Mouse (Mus musculus) heart, postnatal 25 days (tissue): ENCODE measurements around the gene Traf7. TPM values are rescaled to one million over a fixed set of nuclear protein-coding genes. Genes with fewer than 3 reads are reported as not detected.

Experiments used
- DNase-seq: peaks from one replicate; pipeline ENCODE4 v3.0.0; 2022; ENCODE audit warnings: low spot score
- intact Hi-C: fragments of 180-260 bp; cut with DNase I; formaldehyde crosslinking; loops from one replicate; pipeline ENCODE4 v1.15.1; 2025
- total RNA-seq, 2 experiments: library from RNA; stranded (reverse); gene quantifications; 2 replicates each; pipeline ENCODE4 v1.2.3; 2021

Traf7 gene
- total RNA-seq, 2 experiments from 2014 or later: 43.6 to 54.1 TPM

DNA sequence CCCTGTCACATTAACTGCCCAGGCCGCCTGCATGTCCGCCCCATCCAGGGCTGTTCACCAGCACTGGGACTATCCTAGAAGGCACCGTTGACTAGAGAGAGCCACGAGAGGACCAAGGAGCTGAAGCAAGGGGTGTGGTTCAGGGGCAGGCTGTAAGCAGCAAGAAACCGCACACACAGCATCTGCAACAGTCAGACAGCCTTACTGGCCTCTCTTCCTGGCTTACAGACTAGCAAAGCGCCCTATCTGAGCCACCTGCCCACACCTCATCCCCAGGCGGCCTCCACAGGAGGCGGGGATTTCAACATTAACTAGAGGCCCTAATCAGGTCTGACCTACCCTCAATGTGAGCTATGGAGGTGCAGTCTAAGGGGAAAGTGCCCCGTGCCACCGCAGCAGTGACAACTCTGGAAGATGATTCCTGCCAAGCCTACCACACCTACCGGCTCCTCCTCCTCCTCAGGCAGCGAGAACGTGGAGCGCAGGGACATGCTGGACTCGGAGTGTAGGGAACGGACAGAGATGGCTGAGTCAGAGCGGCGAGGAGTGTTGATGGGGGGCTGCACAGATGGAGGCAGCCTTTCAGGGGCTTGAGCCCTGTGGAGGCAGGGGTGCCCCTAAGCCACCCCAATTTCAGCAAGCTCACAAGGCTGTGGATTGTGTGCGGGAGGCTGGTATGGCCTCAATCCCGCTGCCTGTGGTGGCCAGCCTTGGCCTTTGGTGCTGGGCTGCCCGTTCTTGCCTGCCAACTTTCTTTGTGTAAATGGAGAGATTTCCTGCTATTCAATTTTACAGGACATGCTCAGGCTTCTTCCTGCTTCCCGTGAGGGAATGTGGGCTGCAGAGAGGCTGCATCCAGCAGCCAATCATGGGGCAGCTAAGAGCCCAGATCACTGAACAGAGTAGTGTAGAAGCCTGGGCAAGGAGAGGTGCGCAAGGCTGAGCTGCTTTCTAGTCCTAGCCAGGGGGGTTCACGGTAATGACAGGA is 13.2 kb downstream of the Traf7 start:
- peak; percentile 30 for DNase-seq
- intact Hi-C loops: loop anchor here (5.0 kb wide), 1 partner anchor 37 kb away; the partner anchor contains the start of gene Mlst8

DNA sequence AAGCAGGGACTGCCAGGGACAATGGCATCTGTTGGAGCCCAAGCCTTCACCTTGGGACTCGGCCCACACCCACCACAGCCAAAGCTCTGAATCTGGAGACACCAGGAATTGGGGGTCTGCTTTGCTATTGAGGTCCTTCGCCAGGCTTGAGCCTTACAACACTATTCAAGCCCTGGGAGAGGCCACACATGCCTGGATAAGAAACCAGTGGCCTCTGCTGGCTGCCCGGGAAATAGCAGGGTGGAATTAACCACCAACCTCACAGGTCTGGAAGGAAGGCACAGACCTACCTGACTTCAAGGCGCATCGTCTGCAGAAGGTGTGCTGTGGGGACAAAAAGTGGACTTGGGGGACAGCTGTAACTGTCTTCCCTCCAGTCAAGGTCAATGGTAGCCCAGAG is 14.1 kb downstream of the Traf7 start:
- DNase-seq: no peak
- intact Hi-C loops: loop anchor here (2.0 to 5.0 kb wide), 2 partner anchors 19 to 36 kb away; partner anchors contain the start of gene Mlst8

DNA sequence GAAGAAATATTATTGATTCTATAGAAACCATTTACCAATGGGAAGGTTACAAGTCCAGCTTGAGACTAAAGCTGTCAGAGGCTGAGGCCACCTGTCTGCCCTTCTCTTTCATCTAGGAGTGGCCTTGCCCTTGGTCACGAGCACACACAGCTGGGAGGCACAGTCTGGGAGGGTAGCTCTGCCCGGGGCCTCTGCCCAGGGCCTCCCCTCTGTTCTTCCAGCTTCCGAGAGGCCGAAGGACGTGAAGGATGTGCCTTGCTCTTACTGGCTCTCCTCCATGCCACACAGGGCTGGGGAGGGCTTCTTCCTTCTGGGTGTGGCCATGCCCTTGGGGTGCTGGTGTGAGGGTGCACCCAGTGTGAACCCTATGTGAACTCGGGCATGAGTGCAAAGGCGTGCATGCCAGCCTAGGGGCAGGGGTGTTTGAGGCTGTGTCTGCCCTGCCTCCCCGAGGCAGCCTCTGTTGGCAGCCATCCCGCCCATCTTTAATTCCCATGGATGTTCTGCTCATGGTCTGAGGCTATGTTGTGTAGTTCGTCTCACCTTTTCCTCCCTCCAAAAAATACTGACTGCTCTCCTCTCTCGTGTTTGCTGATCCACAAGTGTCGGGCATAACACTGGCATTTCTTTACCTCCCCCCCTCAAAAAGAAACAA is 19.8 kb downstream of the Traf7 start:
- intact Hi-C loops: no loop called here
- DNase-seq: no peak

DNA sequence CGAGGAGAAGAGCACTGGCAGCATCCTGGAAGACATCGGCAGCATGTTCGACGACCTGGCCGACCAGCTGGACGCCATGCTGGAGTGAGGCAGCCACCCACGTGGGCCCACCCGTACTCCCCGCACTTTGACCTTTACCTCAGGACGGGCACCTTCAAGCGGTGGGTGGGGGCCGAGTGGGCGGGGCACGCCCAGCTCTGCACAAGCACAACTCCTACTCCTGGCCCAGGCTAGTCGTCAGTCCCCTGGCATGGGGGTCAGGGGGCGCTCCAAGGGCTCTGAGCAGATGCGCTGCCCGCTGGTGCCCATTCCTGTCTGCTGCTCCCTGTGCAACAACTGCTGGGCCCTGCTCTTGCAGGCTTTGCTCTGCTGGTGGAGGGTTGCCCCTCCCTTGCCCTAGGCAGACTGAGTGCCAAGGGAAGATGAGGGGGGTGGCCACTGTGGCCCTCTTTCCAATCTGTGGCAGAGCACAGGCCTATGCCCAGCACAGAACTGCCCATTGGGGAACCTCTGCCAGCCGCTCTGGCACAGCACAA is 20.5 kb downstream of the Traf7 start:
- DNase-seq: no peak
- intact Hi-C loops: no loop called here

DNA sequence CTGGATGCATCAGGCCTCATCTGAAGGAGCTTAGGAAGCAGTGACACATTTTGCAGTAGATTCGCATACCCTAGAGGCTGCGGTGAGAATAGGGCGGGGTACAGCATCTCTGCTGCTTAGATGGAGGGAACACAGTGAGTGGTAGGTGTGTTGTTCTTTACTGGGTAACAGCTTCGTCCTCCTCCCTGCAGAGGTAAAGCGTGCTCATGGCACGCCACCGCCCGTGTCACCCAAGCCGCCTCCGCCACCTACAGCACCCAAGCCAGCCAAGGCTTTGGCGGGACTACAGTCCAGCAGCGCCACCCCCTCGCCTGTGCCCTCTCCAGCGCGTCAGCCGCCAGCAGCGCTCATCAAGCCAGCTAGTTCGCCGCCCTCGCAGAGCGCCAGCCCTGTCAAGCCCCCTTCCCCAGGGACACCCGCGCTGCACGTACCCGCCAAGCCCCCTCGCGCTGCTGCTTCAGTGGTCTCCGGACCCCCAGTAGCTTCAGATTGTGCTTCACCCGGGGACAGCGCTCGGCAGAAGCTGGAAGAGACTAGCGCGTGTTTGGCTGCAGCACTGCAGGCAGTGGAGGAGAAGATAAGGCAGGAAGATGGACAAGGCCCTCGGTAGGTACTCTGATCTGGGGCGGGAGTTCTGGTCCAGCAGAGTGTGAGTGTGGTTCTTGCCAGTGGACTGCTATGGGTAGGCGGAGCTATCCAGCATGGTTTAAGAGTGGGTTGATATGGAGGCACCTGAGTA is 21.2 kb downstream of the Traf7 start:
- intact Hi-C loops: no loop called here
- no peak for DNase-seq

DNA sequence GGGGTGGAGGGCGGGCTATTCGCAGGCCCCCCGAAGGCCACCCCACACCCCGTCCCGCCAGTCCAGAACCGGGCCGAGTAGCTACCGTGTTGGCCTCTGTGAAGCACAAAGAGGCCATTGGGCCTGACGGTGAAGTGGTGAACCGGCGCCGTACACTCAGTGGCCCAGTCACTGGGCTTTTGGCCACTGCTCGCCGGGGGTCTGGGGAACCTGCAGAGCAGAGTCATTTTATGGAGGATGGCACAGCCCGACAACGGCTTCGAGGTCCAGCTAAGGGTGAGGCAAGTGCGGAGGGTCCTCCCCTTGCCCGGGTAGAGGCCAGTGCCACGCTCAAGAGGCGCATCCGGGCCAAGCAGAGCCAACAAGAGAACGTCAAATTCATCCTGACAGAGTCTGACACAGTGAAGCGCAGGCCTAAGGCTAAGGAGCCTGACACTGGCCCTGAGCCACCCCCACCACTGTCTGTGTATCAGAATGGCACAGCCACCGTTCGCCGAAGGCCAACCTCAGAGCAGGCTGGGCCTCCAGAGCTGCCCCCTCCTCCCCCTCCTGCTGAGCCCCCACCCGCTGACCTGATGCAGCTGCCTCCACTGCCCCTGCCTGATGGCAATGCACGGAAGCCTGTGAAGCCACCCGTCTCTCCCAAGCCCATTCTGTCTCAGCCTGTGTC is 22.3 kb downstream of the Traf7 start:
- intact Hi-C loops: no loop called here

DNA sequence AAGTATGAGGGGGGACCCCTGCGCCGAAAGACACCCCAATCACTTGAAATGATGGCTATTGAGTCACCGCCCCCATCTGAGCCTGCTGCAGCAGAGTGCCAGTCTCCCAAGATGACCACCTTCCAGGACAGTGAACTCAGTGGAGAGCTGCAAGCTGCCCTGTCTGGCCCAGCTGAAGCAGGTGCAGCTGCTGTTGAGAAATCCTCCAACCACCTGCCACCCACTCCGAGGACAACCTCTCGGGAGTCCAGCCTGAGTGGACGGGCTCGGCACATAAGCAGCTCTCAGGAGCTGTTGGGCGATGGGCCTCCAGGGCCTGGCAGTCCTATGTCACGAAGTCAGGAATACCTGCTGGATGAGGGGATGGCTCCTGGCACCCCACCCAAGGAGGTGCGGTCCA is 23.7 kb downstream of the Traf7 start:
- DNase-seq: no peak
- intact Hi-C loops: no loop called here

More for the DNA sequence above, 22.3 kb downstream of the Traf7 start:
- no peak for DNase-seq

DNA sequence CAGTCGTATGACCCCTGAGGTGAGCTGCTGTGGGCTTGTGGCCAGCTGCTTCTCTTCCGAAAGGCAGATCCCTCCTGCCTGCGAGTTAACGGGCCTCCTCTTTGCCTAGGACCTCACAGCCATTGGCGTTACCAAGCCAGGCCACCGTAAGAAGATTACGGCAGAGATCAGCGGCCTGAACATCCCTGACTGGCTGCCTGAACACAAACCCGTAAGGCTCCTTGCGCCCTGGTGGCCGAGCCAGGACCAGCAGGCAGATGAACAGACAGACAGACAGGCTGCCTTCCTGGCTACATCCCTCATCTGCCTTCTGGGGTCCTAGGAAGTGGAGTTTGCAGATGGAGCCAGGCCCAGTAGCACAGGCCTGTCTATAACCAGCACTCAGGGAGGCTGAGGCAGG is 25.5 kb downstream of the Traf7 start:
- DNase-seq: no peak
- intact Hi-C loops: no loop called here

DNA sequence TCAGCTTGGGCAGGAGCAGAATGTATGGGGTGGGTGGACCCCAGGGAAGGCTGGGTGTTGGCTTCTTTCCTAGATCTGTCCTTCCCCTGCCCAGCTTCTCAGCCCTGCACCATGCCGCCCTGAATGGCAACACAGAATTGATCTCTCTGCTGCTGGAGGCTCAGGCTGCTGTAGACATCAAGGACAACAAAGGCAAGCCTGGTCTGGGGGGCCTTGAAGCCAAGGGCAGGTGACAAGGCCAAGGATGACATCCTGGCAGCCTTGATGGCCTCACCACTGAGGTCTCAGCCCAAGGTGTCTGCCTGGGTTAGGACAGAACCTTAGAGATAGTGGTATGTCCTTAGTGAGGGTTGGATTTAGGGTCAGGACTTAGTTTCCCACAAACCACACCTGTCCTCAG is 31.7 kb downstream of the Traf7 start:
- intact Hi-C loops: no loop called here
- no peak for DNase-seq

DNA sequence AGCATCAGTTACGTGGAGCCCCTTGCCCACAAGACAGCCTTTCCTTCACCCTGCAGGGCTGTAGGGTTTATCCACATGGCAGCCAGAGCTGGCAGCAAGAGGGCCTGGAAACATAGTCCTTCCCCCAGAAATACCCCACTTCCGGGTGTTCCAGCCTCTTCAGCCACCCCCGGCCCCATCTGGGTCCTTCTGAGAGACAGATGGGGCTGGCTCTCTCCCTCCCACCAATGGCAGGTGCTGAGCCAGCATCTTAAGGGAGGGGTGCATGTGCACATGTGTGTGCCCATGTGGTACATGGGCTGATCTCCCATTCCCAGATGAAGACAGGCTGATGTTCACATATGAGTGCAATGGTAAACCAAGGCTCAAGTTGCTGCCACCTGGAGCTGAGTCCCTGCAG is 32.3 kb downstream of the Traf7 start:
- DNase-seq: no peak
- intact Hi-C loops: loop anchor here (2.0 kb wide), 2 partner anchors 17 to 43 kb away; no protein-coding TSS in a partner anchor

DNA sequence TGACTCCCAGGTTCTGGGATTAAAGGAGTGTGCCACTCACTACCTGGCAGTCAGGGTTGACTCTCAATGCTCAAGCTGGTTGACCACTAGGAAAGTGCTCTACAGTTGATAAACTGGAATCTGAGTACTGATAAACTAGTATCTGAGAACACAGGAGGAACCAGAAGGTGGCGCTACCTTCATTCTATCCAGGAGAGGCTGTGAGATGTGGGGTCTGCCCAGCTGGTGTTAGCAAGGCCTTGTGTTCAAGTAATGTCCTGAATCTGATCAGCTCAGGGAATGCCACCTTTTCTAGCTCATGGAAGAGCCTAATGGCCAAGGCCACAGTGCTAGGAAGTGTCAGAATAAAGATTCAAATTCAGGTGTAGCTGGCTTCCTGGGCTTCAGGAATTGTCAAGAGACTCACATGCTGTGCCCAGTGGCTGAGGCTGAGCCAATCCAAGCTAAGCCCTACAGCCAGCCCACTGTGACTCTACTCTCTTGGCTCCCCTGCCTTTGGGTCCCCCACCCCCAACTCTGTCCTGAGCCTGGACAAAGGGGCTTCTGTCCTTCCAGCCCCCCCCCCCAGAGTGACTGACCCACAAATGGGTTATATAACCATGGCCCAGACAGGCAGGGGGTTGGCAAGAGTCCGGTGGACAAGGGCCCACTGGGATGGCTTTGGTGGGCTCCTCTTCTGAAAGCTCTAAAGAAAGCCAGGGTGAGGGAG is 33.0 kb downstream of the Traf7 start:
- intact Hi-C loops: loop anchor here (2.0 kb wide), 2 partner anchors 18 to 44 kb away; no protein-coding TSS in a partner anchor
- DNase-seq: no peak

DNA sequence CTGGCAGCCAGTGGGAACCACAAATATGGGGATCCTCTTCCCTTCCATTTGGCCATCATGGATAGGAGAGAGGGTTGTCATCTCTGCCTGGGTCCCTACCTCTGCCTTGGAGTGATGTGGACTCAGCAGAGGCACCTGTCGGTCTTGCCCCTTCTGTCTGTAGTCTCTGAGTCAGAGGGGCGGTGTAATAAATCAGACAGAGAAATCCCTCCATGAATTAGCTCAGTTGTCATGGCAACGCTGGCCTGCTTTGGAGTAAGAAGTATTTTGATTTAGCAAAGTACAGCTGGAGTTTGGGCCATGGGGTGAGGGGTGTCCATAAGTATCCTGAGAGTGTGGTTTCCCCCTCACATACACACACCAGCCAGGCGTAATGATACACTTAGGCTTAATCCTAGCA is 37.3 kb downstream of the Traf7 start:
- no peak for DNase-seq
- intact Hi-C loops: no loop called here

DNA sequence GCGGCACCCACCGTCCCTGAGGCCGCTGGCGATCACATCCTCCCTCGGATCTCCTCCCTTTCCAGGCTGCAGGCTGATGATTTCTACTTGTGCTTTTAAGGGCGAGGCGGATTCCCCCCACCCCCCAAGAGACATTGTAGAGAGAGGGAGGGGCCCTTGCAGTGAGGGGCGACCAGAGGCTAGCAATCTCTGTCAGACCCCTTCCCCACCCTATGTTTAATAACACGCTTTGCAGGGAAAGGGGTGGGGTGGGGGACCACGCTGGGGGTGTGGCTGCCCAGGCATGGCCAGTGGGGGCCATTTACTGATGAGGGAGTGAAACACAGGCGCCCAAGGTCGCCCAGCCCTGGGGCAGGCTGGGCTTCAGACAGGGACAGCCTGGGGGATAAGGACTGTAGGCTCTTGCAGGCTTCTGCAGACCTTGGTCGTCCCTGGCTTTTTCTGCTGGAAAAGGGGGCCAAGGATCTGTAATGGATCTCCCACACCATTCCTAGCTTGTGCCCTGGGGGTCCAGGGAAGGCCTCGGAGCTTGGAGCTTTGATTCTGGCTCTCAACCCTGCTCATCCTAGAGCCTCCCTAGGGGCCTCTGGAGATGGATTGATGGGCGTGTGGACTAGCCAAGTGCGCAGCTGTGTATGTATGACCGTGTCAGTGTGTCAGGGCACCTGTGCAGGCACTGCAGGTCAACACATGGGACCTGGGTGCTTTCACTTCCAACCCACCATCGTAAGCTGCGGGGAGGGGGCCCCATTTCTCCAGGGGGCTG is 38.3 kb downstream of the Traf7 start:
- no peak for DNase-seq
- intact Hi-C loops: no loop called here

DNA sequence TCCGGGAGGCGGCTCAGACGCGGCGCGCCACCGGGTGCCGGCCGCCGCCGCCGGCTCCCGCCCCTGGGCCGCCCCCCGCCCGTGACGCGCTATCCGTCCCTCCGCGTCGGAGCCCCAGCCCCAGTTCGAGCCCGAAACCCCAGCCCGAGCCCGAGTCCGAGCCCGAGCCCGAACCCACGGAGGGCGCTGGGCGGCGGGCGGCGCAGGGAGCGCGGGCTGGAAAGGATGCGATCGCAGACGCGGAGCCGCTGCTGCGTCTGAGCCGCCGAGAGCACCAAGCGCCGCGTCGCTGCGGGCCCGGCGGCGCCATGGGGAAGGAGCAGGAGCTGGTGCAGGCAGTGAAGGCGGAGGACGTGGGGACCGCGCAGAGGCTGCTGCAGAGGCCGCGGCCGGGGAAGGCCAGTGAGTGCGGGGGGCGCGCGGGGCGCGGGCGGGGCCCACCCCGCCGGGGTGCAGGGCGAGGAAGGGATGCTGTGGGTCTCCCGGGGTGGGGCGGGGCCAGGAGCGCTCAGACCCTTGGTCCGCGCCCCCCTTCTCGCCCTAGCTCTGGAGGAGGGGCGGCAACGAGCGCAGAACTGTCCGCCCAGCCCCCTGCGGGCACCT is 39.0 kb downstream of the Traf7 start:
- DNase-seq: no peak
- intact Hi-C loops: no loop called here

DNA sequence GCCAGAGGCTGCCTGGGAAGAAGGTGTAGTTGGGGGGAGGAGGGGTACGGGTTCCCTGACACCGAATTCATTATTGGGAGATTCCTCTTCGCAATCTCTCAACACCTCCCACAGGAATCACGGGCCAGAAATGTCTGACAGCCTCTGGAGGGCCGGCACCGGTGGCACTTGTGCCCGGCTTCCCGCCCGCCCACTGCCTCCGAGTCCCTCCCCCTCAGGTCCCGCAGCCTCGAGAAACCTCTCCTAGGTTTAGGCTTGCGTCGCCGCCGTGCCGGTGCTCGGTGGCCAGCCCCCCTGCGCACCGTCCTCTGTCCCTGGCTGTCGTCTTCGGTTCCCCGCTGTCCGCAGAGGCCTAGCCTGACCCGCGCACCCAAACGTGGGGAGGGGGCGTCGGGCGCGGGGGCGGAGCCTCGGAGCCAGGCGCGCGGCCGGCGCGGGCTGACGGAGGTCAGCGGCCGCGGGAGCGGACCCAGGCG is 39.5 kb downstream of the Traf7 start, which contains the start of gene Caskin1:
Gene Caskin1, plus strand, starts transcription at position 416 of the 476 bp plus-strand sequence.
- intact Hi-C loops: no loop called here
- no peak for DNase-seq

DNA sequence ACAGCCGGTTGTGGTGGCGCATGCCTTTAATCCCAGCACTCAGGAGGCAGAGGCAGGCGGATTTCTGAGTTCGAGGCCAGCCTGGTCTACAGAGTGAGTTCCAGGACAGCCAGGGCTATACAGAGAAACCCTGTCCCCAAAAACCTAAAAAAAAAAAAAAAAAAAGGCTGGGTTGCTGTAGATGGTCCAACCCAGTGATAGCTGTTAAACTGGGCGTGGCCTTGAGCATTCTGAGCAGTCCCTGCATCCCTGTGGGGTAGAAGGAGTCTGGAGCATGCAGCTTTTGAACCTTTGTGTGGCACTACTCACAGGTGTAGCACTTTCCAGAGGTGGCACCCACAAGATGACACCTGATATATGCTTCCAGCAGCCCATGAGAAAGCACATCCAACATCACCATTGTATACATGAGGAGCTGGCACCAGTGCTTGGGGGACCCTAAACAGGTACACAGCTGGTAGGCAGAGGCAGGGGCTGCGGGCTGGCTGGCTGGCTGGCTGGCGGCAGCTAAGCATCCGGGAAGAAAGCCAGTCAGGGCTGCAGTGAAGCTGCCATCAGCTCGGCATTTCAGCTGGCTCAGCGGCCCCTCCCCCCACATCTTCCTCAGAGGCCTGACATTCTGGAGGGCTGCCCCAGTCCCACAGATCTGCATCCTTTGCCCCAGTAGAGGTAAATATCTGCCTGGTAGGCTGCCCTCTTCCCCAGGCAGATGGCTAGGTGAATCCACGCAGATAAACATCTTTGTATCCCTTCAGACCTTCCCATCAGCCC is 42.5 kb downstream of the Traf7 start:
- DNase-seq: no peak
- intact Hi-C loops: no loop called here

DNA sequence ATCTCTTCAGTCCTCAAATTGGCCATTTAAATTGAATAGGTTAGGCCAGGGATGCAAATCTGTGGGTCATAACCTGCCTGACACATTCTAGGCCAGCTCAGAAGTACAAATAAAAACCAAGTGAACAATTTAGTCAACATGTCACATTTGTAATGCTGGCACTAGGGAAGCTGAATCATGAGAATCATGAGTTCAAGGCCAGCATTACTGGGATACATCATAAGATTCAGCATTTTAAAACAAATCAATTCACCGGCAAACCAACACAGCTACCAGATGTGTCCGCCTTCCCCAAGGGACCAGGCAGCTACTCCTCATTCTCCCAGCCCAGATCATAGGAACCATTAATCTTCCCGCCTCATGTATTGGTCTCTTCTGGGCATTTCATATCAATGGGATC is 44.2 kb downstream of the Traf7 start:
- intact Hi-C loops: no loop called here

More for the DNA sequence above, 44.2 kb downstream of the Traf7 start:
- no peak for DNase-seq
